Mouse (Mus musculus): ENCODE data around the gene Agbl4. TPM values are rescaled to one million over a fixed set of nuclear protein-coding genes. Genes with fewer than 3 reads are reported as not detected.
"Not testable (repeated sequence)": the region's sequence is repeated elsewhere in the genome, so short reads cannot be mapped to it uniquely, and the experiment has no call there.

Agbl4 gene
- total RNA-seq, 2 experiments from 2014 or later, result not detected

- Histone ChIP-seq H3K27ac (no peak overlapping the region), H3K4me3 (no peak overlapping the region)
- intact Hi-C loops (cut with DNase I), result no loop called here
- no peak for TF ChIP-seq CTCF (IDR thresholded peaks at IDR 0.05)
- no peak for DNase-seq
Observed at GRCm38 (mm10) chr4:111019376-111019775, 621.9 kb downstream of the Agbl4 start.

- no peak for DNase-seq
- no peak for TF ChIP-seq CTCF (IDR thresholded peaks at IDR 0.05)
- intact Hi-C loops (cut with DNase I), result no loop called here
- no peak overlapping the region for H3K27ac ChIP-seq
- H3K4me3 ChIP-seq, result no peak overlapping the region
Observed at GRCm38 (mm10) chr4:111067330-111067729, 669.9 kb downstream of the Agbl4 start.

GRCm38 (mm10) chr4:111073738-111074497 is 676.5 kb downstream of the Agbl4 start:
- DNase-seq, result no peak
- TF ChIP-seq CTCF (IDR thresholded peaks at IDR 0.05), result no peak

GRCm38 (mm10) chr4:111074701-111075154 is 677.3 kb downstream of the Agbl4 start:
- H3K4me3 ChIP-seq, result no peak overlapping the region
- no peak for TF ChIP-seq CTCF (IDR thresholded peaks at IDR 0.05)
- intact Hi-C loops (cut with DNase I), result no loop called here

More at GRCm38 (mm10) chr4:111073738-111074497, 676.5 kb downstream of the Agbl4 start:
- H3K27ac ChIP-seq, result no peak overlapping the region
- no peak overlapping the region for H3K4me3 ChIP-seq
- intact Hi-C loops (cut with DNase I), result no loop called here

GRCm38 (mm10) chr4:111077810-111078209 is 680.3 kb downstream of the Agbl4 start:
- no peak for DNase-seq
- no peak overlapping the region for H3K27ac ChIP-seq
- intact Hi-C loops (cut with DNase I), result no loop called here

More at GRCm38 (mm10) chr4:111074701-111075154, 677.3 kb downstream of the Agbl4 start:
- no peak for DNase-seq
- no peak overlapping the region for H3K27ac ChIP-seq

GRCm38 (mm10) chr4:111085330-111085729 is 687.9 kb downstream of the Agbl4 start:
- Histone ChIP-seq H3K4me3 (no peak overlapping the region), H3K27ac (no peak overlapping the region)
- intact Hi-C loops (cut with DNase I), result no loop called here
- no peak for DNase-seq
- TF ChIP-seq CTCF (IDR thresholded peaks at IDR 0.05), result no peak

More at GRCm38 (mm10) chr4:111077810-111078209, 680.3 kb downstream of the Agbl4 start:
- TF ChIP-seq CTCF (IDR thresholded peaks at IDR 0.05), result no peak
- H3K4me3 ChIP-seq, result no peak overlapping the region

- Histone ChIP-seq H3K27ac (no peak overlapping the region), H3K4me3 (no peak overlapping the region)
- TF ChIP-seq CTCF (IDR thresholded peaks at IDR 0.05), result no peak
- intact Hi-C loops (cut with DNase I), result no loop called here
- DNase-seq, result no peak
Observed at GRCm38 (mm10) chr4:111136217-111137147, 739.0 kb downstream of the Agbl4 start.

- TF ChIP-seq CTCF (IDR thresholded peaks at IDR 0.05), result no peak
- intact Hi-C loops (cut with DNase I), result no loop called here
- no peak for DNase-seq
- Histone ChIP-seq H3K4me3 (no peak overlapping the region), H3K27ac (no peak overlapping the region)
Observed at GRCm38 (mm10) chr4:111147748-111148147, 750.3 kb downstream of the Agbl4 start.

- no peak overlapping the region for H3K4me3 ChIP-seq
Observed at GRCm38 (mm10) chr4:111155859-111156258, 758.4 kb downstream of the Agbl4 start.

GRCm38 (mm10) chr4:111181478-111181877 is 784.0 kb downstream of the Agbl4 start:
- Histone ChIP-seq H3K27ac (no peak overlapping the region), H3K4me3 (no peak overlapping the region)
- no peak for DNase-seq
- TF ChIP-seq CTCF (IDR thresholded peaks at IDR 0.05), result no peak
- intact Hi-C loops (cut with DNase I), result no loop called here

More at GRCm38 (mm10) chr4:111155859-111156258, 758.4 kb downstream of the Agbl4 start:
- intact Hi-C loops (cut with DNase I), result no loop called here
- H3K27ac ChIP-seq, result no peak overlapping the region
- TF ChIP-seq CTCF (IDR thresholded peaks at IDR 0.05), result no peak
- no peak for DNase-seq

- no peak overlapping the region for H3K27ac ChIP-seq
- intact Hi-C loops (cut with DNase I), result no loop called here
- H3K4me3 ChIP-seq, result no peak overlapping the region
- DNase-seq, result no peak
- no peak for TF ChIP-seq CTCF (IDR thresholded peaks at IDR 0.05)
Observed at GRCm38 (mm10) chr4:111200100-111200499, 802.6 kb downstream of the Agbl4 start.

- Histone ChIP-seq H3K4me3 (no peak overlapping the region), H3K27ac (no peak overlapping the region)
- intact Hi-C loops (cut with DNase I), result no loop called here
- no peak for TF ChIP-seq CTCF (IDR thresholded peaks at IDR 0.05)
- no peak for DNase-seq
Observed at GRCm38 (mm10) chr4:111215191-111215762, 817.8 kb downstream of the Agbl4 start.

- intact Hi-C loops (cut with DNase I); H3K4me3 ChIP-seq; DNase-seq; H3K27ac ChIP-seq: not testable (repeated sequence)
Observed at GRCm38 (mm10) chr4:111219030-111219429, 821.6 kb downstream of the Agbl4 start.

- H3K4me3 ChIP-seq; H3K27ac ChIP-seq; intact Hi-C loops (cut with DNase I): not testable (repeated sequence)
- DNase-seq, result peak; percentile 8
Observed at GRCm38 (mm10) chr4:111219543-111219942, 822.1 kb downstream of the Agbl4 start.
